Mouse (Mus musculus) spleen, adult 12 weeks (tissue): ENCODE results near the gene Rxra.

ENCODE experiments used
- DNase-seq: peaks from one replicate; pipeline ENCODE4 v3.0.0; 2022; ENCODE audit warnings: low spot score

Gene Rxra

DNA sequence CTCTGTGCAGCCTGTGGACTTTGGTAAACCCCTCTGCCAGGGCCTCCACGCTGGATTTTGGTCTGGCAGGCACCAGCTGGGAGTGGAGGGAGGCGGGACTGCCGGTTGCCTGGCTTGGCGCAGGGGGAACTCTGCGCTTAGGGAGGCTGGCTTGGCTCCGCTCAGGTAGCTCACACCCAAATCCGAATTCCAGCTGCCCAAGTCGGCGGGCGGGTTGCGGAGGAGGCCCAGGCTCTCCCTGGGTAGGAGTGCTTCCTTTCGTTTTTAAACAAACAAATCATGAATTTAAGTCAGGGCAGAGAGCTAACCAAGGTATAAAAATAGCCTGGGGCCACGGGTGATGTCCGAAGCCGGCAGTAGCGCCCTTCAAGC lies at the start of gene Rxra:
Rxra (plus strand) TSS at position 335 of the 372 bp plus-strand sequence.
- DNase-seq: no peak

DNA sequence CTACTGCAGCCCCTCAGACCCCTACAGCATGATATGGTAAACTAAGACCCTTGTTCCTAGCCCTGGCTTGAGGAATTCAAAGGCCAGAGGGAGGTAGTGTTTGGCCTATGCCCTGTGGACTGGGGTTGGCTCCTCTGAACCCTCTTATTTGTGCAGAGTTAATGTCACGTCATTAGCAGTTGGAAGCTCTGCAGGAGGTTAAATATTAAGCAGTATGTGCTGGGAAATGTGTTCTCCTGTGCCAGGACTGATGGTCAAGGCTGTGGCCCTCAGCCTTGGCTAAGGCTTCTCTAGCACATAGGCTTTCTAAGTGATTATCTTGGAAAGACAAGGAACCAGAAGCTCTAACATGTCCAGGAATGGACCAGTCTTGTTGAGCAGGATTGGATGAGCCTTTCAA lies 49.6 kb upstream of the Rxra start:
- no peak for DNase-seq

- DNase-seq: no peak
Observed at GRCm38 (mm10) chr2:27630601-27631285, 45.5 kb upstream of the Rxra start.

- no peak for DNase-seq
Observed at GRCm38 (mm10) chr2:27633471-27633870, 42.8 kb upstream of the Rxra start.

DNA sequence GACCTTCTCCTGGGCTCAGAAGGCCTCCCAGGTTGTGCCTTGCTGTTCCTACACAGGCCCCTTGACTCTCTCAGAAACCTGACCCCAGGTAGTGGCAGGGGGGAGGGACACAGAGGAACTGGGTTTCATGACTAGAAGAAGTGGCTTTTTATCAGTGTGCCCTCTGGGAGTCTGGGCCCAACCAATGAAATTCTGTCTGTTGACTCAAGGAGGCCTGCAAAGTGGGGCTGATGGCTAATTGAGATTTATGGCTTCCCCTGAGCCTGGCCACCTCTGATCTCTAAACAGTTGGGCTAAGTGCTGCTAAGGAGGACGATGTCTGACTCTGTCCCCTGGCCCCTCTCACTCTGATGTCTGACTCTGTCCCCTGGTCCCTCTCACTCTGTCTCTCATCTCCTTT lies 42.2 kb upstream of the Rxra start:
- DNase-seq: no peak

GRCm38 (mm10) chr2:27635147-27635738 lies 41.0 kb upstream of the Rxra start:
- DNase-seq: no peak

DNA sequence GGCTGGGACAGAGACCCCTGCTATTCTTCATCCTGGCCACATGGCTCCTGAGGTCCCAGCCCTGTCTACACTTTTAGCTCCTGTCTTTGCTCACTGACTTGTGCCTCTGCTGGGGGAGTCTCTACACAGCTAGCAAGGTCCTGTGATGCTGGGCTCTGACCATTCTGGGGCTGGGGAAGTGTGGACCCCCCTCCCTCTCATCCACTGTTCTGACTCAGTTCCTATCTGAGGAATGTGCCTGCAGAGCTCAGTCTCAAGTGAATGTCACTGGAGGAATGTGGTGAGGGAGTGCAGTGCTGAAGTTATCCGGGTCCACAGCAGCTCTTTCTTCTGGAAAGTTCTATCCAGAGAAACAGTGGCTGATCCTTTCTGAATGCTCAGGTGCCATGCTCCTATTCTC lies 39.4 kb upstream of the Rxra start:
- DNase-seq: no peak

GRCm38 (mm10) chr2:27637281-27637896 lies 38.9 kb upstream of the Rxra start:
- no peak for DNase-seq

GRCm38 (mm10) chr2:27639631-27640334 lies 36.5 kb upstream of the Rxra start:
- DNase-seq: no peak

- no peak for DNase-seq
Observed at GRCm38 (mm10) chr2:27640900-27641479, 35.2 kb upstream of the Rxra start.

GRCm38 (mm10) chr2:27644547-27645120 lies 31.6 kb upstream of the Rxra start:
- no peak for DNase-seq

- DNase-seq: no peak
Observed at GRCm38 (mm10) chr2:27645471-27645870, 30.8 kb upstream of the Rxra start.

- no peak for DNase-seq
Observed at GRCm38 (mm10) chr2:27649862-27650661, 26.2 kb upstream of the Rxra start.

GRCm38 (mm10) chr2:27650991-27651390 lies 25.2 kb upstream of the Rxra start:
- no peak for DNase-seq

DNA sequence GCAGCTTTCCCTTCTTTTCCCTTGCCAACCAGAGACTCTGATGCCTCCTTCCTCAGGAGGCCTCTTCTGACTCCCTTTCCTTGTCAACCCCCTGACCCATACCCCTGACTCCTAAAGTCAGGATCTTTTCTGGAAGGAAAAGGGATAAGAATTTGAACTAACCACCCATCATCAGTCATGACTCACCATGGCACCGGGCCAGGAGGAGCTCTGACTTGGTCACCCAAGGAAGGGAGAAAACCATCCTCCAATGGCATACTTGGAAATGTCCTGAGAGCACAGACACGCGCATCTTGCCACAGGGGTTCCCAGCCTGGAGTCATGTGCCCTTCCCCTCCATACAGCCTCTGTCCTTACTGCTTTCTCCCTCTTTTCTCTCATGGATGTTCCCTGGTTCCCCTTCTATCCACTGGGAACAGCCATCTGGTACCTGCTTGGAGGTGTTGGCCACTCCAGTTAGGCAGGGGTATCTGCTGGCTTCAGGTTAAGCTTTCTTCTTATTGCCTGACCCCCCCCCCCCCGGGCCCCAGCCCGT lies 22.7 kb upstream of the Rxra start:
- no peak for DNase-seq

DNA sequence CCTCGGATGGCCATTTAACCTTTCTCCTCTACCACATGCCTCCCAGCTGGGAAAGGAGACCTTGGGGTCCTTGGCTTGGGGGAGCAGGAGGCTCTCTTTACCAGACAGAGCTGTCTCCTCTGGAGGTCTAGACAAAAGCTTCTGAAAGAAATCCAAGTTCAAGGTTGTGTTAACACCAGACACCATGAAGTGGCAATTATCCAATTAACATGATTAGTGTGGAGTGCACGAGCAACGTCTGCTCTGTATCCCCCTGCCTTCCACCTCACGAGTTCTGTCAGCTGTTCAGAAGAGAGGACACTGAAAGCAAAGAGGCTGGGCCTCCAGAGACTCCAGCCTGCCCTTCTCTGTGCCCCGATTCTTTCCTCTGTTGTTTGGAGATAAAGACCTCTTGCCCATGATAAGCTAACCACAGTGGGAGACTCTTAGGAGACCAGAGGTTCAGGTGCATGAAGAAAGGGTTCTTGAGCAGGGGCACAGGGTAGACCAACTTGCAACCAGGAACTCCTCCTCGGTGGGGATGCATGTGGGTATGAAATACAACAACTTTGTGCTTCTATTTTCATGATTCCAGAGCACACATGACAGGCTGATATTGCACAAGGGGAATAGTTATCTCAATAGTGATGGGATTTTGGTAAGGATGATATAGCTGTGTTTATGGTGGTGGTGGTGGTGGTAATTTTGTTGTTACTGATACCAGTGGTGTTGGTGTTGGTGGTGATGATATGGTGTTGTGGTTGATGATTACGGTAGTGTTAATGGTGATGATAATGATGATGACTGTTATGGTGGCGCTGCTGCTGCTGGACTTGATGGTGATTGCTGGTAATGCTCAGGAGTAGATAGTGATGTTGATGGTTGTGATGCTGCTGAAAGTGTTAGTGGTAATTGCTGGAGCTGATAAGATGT lies 21.7 kb upstream of the Rxra start:
- no peak for DNase-seq

DNA sequence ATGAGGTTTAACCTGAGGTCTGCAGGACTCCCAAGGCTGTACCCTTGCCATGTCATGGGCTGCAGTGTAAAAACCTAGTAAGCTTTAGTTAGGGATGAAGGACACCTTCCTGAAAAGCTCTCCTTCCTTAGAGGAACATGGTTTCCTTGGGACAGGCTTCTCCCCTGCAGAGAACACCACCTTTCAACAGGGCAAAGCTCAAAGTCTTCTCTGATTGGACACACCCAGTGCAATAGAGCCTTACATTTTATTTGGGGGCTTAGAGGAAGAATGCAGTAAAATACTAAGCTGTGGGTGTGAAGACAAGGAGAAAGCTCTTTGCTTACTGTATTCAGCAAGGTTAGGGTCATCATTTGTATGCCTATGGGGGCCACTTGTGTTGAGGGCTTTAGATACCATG lies 19.7 kb upstream of the Rxra start:
- no peak for DNase-seq

GRCm38 (mm10) chr2:27665284-27665683 lies 11.0 kb upstream of the Rxra start:
- no peak for DNase-seq

DNA sequence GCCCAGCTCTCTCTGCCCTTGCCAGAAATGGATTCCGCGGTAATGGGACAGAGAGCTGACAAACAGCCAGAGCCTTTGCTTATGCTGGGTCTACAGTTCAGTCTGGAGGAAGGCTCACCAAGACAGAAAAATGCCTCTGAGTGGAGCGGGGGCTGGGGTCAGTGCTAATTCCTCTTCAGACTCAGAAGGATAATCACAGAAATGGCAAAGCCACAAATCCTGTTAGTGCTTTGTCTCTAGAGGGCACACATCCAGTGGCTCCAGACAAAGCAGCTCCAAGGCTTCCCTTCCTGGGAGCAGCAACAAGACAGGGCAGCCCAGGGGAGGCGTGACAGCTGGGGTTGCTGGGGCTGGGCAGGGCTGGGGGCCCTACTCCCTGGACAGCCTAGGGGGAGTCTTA lies 9.5 kb upstream of the Rxra start:
- DNase-seq: no peak

GRCm38 (mm10) chr2:27667677-27668076 lies 8.6 kb upstream of the Rxra start:
- DNase-seq: no peak
